11 mouse cellular contexts compared by ENCODE assay signal in the genomic region with DNA sequence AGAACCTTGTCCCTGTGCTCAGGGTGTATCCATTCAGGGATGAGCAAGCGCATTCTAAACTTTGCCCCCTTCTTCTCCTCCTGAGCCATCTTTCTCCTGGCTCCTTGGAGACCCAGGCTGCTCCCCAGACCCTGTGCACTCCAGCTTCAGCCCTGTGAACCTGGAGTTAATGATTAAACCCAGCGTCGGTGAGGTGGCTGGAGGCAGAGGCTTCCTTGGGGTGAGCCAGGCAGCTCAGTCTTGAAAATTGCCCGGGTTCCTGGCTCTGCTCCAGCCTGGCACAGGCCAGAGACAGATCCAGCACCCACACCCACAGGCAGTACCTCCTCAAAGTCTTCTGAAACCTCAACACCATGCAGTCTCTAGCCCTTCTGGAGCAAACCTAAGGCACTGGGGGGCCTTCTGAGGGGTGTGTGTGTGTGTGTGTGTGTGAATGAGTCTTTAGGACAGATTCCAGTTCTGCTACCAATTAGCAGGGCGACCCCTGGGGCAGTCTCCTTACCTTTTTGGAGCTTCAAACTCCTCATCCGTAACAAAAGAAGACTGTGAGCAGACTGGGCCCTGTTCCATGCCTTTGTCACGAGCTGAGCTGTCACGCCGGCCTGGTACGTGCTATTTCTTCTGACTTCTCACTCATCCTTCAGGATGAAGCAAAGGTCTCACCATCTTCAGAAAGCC. TPM values are rescaled to one million over a fixed set of nuclear protein-coding genes. Genes with fewer than 3 reads are reported as not detected.
DNase-seq lines count a peak whose midpoint lies in the region; ATAC-seq and TF ChIP-seq lines count a peak whose summit lies in the region.
"Had no signal": no experiment of that assay in that cellular context is flagged by ENCODE, and none has a peak within 500 bp of the region (broad histone marks: within the 10 kb centered on the region; RNA-seq: fewer than 3 reads in every experiment).

No protein-coding gene starts in this region.

- no peaks in the 10 kb centered on the region for H3K4me1 ChIP-seq in kidney, embryonic 14.5 days (ENCODE audit: control insufficient read depth, insufficient read depth, low read length)
- H3K4me1 ChIP-seq in lung, postnatal 0 days (ENCODE audit: insufficient read depth, low read depth, low read length), result no peaks in the 10 kb centered on the region

- no peak overlapping the region; the same call in 1 of the 2 replicates for H3K9ac ChIP-seq in kidney, embryonic 14.5 days (ENCODE audit: low read depth, low read length)
- H3K9ac ChIP-seq in lung, postnatal 0 days (replicated peaks; ENCODE audit: low read depth), result no peak overlapping the region
- H3K9ac ChIP-seq: limb, embryonic 13.5 days had no signal

- no peak for TF ChIP-seq EP300 in lung, postnatal 0 days (IDR thresholded peaks at IDR 0.05)

- peak; percentile 78 for ATAC-seq in kidney, embryonic 14.5 days (ENCODE audit: low FRiP score, low TSS enrichment)
- ATAC-seq in lung, postnatal 0 days, result no peak
- ATAC-seq: midbrain, embryonic 16.5 days had no signal

- H3K4me2 ChIP-seq in kidney, embryonic 14.5 days (replicated peaks; ENCODE audit: low read depth, low read length), result peak overlapping the region; percentile 23; the same call in 1 of the 2 replicates
- no peak overlapping the region for H3K4me2 ChIP-seq in lung, postnatal 0 days (replicated peaks; ENCODE audit: low read depth, low read length)
- H3K4me2 ChIP-seq: limb, embryonic 13.5 days had no signal

- 49% methylated on average over 10 of the region's 10 CpGs for WGBS in kidney, embryonic 14.5 days
- WGBS in lung, postnatal 0 days, result 38% methylated on average over 10 of the region's 10 CpGs

- no peaks in the 10 kb centered on the region for H3K9me3 ChIP-seq in kidney, embryonic 14.5 days (ENCODE audit: control insufficient read depth, low read length)
- H3K9me3 ChIP-seq in lung, postnatal 0 days (ENCODE audit: low read length), result no peaks in the 10 kb centered on the region
- H3K9me3 ChIP-seq: limb, embryonic 13.5 days had no signal

- H3K27ac ChIP-seq in left cerebral cortex, adult 2 months, result no peak overlapping the region
- peak overlapping the region; percentile 88 for H3K27ac ChIP-seq in kidney, embryonic 14.5 days (ENCODE audit: low read depth, low read length)
- H3K27ac ChIP-seq in lung, postnatal 0 days (ENCODE audit: low read length), result no peak overlapping the region
- H3K27ac ChIP-seq: limb, embryonic 13.5 days had no signal

- no peak for TF ChIP-seq POLR2A in brain, embryonic 14.5 days (IDR thresholded peaks at IDR 0.05; ENCODE audit: borderline replicate concordance, extremely low read depth, insufficient read depth, insufficient read length, poor library complexity, severe bottlenecking)

- H3K36me3 ChIP-seq in kidney, embryonic 14.5 days (ENCODE audit: control insufficient read depth, insufficient read depth, low read length), result no peaks in the 10 kb centered on the region
- no peaks in the 10 kb centered on the region for H3K36me3 ChIP-seq in lung, postnatal 0 days (ENCODE audit: insufficient read depth, low read length)
- H3K36me3 ChIP-seq: limb, embryonic 13.5 days had no signal

- no peaks in the 10 kb centered on the region for H3K27me3 ChIP-seq in kidney, embryonic 14.5 days (ENCODE audit: control insufficient read depth, insufficient read depth, low read length)
- no peaks in the 10 kb centered on the region for H3K27me3 ChIP-seq in lung, postnatal 0 days (replicated peaks; ENCODE audit: insufficient read depth, low read length)
- H3K27me3 ChIP-seq: limb, embryonic 13.5 days had no signal

- TF ChIP-seq CTCF in left cerebral cortex, adult 2 months (IDR thresholded peaks at IDR 0.05), result no peak
- no peak for TF ChIP-seq CTCF in brain, embryonic 14.5 days (IDR thresholded peaks at IDR 0.05; ENCODE audit: borderline replicate concordance, extremely low read depth, insufficient read depth, insufficient read length)
- no peak for TF ChIP-seq CTCF in lung, postnatal 0 days (IDR thresholded peaks at IDR 0.05)

- intact Hi-C loops in left cerebral cortex, postnatal 4 days (cut with DNase I), result no loop called here
- intact Hi-C loops in left cerebral cortex, adult 2 months (cut with DNase I), result no loop called here

- no peak overlapping the region for H3K4me3 ChIP-seq in left cerebral cortex, adult 2 months
- H3K4me3 ChIP-seq in kidney, embryonic 14.5 days (ENCODE audit: low read length), result no peak overlapping the region
- H3K4me3 ChIP-seq in lung, postnatal 0 days (ENCODE audit: low read depth, low read length), result no peak overlapping the region
- H3K4me3 ChIP-seq: limb, embryonic 13.5 days had no signal

- peak; percentile 20 for DNase-seq in left cerebral cortex, postnatal 4 days
- no peak for DNase-seq in left cerebral cortex, adult 2 months (ENCODE audit: extremely low spot score in 1 of 2, low spot score in 2 of 2)
- peak; percentile 9 for DNase-seq in brain, embryonic 14.5 days (ENCODE audit: low read depth)
- DNase-seq in lung, postnatal 0 days (ENCODE audit: low spot score), result peak; percentile 17
- DNase-seq in layer of hippocampus, adult 9-10 months (ENCODE audit: low spot score), result no peak
- DNase-seq in right cerebral cortex, postnatal 14 days, result no peak
- DNase-seq in right cerebral cortex, postnatal 10 days (ENCODE audit: low spot score in 2 of 2), result no peak
- DNase-seq: thymus, postnatal 36 days had no signal

RNA-seq across cellular contexts. Expression of gene Hnf1b, which starts 29.9 kb away (rescaled TPM):
- total RNA-seq in left cerebral cortex, postnatal 4 days (2021), result not detected
- under 1 TPM; 0.23 to 0.75 TPM for total RNA-seq in left cerebral cortex, adult 2 months (2021)
- 0.13 and 0.19 TPM in 2 replicates for polyA plus RNA-seq in brain, embryonic 14.5 days (2012; rRNA removed)
- 51.6 and 84.2 TPM in 2 replicates for polyA plus RNA-seq in kidney, embryonic 14.5 days (2014; fragmentation: Nextera tagmentation; extraction: Ambion mirVana)
- polyA plus RNA-seq in lung, postnatal 0 days (2015; fragmentation: Nextera tagmentation; extraction: Ambion mirVana), result 9.0 and 11.4 TPM in 2 replicates
- polyA plus RNA-seq: limb, embryonic 13.5 days had no signal

Comparison
In these comparisons a context has a peak if more than half of its experiments do, and no peak if none do; other contexts are left out.
1. DNase-seq: peak in left cerebral cortex, postnatal 4 days (single experiment), brain, embryonic 14.5 days (single experiment) and lung, postnatal 0 days (single experiment); none in left cerebral cortex, adult 2 months (0 of 2), layer of hippocampus, adult 9-10 months (single experiment), right cerebral cortex, postnatal 14 days (single experiment) and right cerebral cortex, postnatal 10 days (0 of 2).